Mouse (Mus musculus) lung, embryonic 16.5 days (tissue): Measurements from ENCODE around the gene Rab15. TPM values are rescaled to one million over a fixed set of nuclear protein-coding genes. Genes with fewer than 3 reads are reported as not detected.
A peak's percentile ranks its signal among the peaks of the same experiment; 100 is the strongest.

Source experiments
- ATAC-seq: fragments of 200-750 bp; cut with Nextera tagmentation; 2 replicates; pipeline ENCODE4 v1.8.0; 2017; ENCODE audit warnings: low read depth, mild to moderate bottlenecking, moderate library complexity
- H3K27ac ChIP-seq: fragments of 300-500 bp; sonication (generic); 2 replicates; pipeline ENCODE4 v1.5.1; 2014; ENCODE audit warnings: mild to moderate bottlenecking, control low read depth, low read length
- H3K27me3 ChIP-seq: fragments of 300-500 bp; sonication (generic); 2 replicates; pipeline ENCODE4 v1.6.1; 2014; ENCODE audit warnings: low read depth, low read length, mixed read lengths; ENCODE audit not compliant: control insufficient read depth, insufficient read depth
- H3K36me3 ChIP-seq: fragments of 300-500 bp; sonication (generic); 2 replicates; pipeline ENCODE4 v1.6.1; 2014; ENCODE audit warnings: low read length; ENCODE audit not compliant: control insufficient read depth, insufficient read depth
- H3K4me1 ChIP-seq: fragments of 300-500 bp; sonication (generic); replicated peaks from 2 replicates; pipeline ENCODE4 v1.6.1; 2014; ENCODE audit warnings: low read length, mixed read lengths; ENCODE audit not compliant: control insufficient read depth, insufficient read depth
- H3K4me2 ChIP-seq: fragments of 300-500 bp; sonication (generic); 2 replicates; pipeline ENCODE4 v1.6.1; 2014; ENCODE audit warnings: low read depth, low read length, control low read depth
- H3K4me3 ChIP-seq: fragments of 300-500 bp; sonication (generic); 2 replicates; pipeline ENCODE4 v1.5.1; 2014; ENCODE audit warnings: mild to moderate bottlenecking, low read length, control low read depth
- H3K9ac ChIP-seq: fragments of 300-500 bp; sonication (generic); 2 replicates; pipeline ENCODE4 v1.6.1; 2014; ENCODE audit warnings: low read length, control low read depth
- H3K9me3 ChIP-seq: fragments of 300-500 bp; sonication (generic); 2 replicates; pipeline ENCODE4 v1.6.1; 2016; ENCODE audit warnings: low read length; ENCODE audit not compliant: control insufficient read depth
- WGBS: fragments of 180-500 bp; shearing (Covaris S2); extraction: QIAGEN DNeasy Blood & Tissue Kit; methylation state at CpG from one replicate; pipeline ENCODE4 v1.1.7; 2014; 5-methylcytosine and 5-hydroxymethylcytosine counted together
- polyA plus RNA-seq: library from polyadenylated mRNA; unstranded; fragments of >200 nt; fragmentation: Nextera tagmentation; extraction: Ambion mirVana; gene quantifications from 2 replicates; pipeline ENCODE4 v1.2.1, GENCODE M21; 2015

The Rab15 gene
- polyA plus RNA-seq, 1 experiment from 2014 or later: 35.8 TPM

DNA sequence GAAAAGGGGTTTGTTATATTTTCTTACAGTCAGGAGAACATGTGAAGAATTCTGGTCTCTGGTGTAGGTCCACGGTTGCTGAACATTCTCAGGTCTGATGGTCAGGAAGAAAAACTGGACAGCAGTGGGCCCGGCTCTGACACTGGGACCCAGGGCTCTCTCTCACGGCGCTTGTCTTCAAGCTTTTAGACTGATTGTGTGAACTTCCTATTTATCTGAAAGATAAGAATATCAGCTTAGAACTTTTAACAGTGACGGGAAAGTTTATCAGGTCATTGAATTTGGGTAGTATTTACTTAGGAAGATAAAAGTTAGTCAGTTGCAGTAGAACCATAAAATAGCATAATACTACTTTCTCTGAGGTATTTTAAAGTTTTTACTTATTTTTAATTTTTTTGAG lies 45.8 kb downstream of the Rab15 start:
- H3K27ac ChIP-seq: no peak overlapping the region
- no peaks in the 10 kb centered on the region for H3K9me3 ChIP-seq
- H3K4me1 ChIP-seq: no peaks in the 10 kb centered on the region
- no peaks in the 10 kb centered on the region for H3K27me3 ChIP-seq
- ATAC-seq: no peak
- H3K36me3 ChIP-seq: peaks cover 4% of the 10 kb centered on the region; the same call in 1 of the 2 replicates
- WGBS: 56% methylated on average over 5 of the region's 5 CpGs
- H3K4me3 ChIP-seq: no peak overlapping the region
- no peak overlapping the region for H3K9ac ChIP-seq
- no peak overlapping the region for H3K4me2 ChIP-seq

GRCm38 (mm10) chr12:76775132-76775531 lies 47.6 kb downstream of the Rab15 start:
- H3K4me3 ChIP-seq: no peak overlapping the region
- no peaks in the 10 kb centered on the region for H3K27me3 ChIP-seq
- no peak overlapping the region for H3K4me2 ChIP-seq
- H3K9me3 ChIP-seq: no peaks in the 10 kb centered on the region
- 61% methylated on average over 4 of the region's 4 CpGs for WGBS
- no peak for ATAC-seq
- no peaks in the 10 kb centered on the region for H3K4me1 ChIP-seq
- H3K36me3 ChIP-seq: peaks cover 4% of the 10 kb centered on the region; the same call in 1 of the 2 replicates
- no peak overlapping the region for H3K9ac ChIP-seq
- H3K27ac ChIP-seq: no peak overlapping the region

DNA sequence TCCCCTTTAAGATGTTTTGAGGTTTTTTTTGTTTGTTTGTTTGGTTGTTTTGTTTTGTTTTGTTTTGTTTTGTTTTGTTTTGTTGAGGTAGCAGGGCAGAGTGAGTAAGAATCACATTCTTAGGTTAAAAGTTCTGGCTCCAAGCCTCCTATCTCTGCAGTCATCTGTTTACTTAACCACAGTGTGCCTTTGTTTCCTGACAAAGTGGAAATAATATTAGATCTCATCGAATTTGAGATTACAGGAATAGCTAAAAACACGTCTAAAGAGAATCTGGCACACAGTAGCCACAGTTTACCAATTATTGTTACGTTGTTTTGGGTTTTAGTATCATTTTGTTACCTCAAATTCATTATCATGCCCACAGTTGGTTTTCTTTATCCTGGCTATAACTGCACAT lies 48.1 kb downstream of the Rab15 start:
- Histone ChIP-seq H3K36me3 (peaks cover 4% of the 10 kb centered on the region; the same call in 1 of the 2 replicates), H3K4me3 (no peak overlapping the region), H3K27ac (no peak overlapping the region), H3K9me3 (no peaks in the 10 kb centered on the region), H3K4me1 (no peaks in the 10 kb centered on the region), H3K9ac (no peak overlapping the region), H3K27me3 (no peaks in the 10 kb centered on the region), H3K4me2 (no peak overlapping the region)
- ATAC-seq: no peak
- WGBS: 54% methylated on average over 3 of the region's 3 CpGs

DNA sequence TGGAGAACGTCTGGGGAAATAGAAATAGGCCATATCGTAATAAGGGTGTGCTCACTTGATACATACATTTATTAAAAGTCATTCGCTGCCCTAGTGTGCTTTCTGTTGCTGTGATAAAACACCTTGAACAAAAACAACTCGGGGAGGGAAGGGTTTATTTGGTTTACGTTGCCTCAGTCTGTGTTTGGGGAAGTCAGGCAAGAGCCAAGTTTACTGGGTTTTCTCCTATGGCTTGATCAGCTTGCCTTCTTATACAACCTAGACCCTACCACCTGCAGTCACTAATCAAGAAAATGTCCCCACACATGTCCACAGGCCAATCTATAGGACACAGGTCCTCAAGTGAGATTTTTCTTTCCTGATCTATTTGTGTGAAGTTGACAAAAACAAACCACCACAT lies 51.2 kb downstream of the Rab15 start:
- 82% methylated on average over 5 of the region's 5 CpGs for WGBS
- H3K4me2 ChIP-seq: no peak overlapping the region
- no peaks in the 10 kb centered on the region for H3K27me3 ChIP-seq
- no peak for ATAC-seq
- H3K9me3 ChIP-seq: no peaks in the 10 kb centered on the region
- no peaks in the 10 kb centered on the region; the same call in 1 of the 2 replicates for H3K4me1 ChIP-seq
- H3K9ac ChIP-seq: no peak overlapping the region
- H3K36me3 ChIP-seq: no peaks in the 10 kb centered on the region
- H3K4me3 ChIP-seq: no peak overlapping the region
- H3K27ac ChIP-seq: no peak overlapping the region

DNA sequence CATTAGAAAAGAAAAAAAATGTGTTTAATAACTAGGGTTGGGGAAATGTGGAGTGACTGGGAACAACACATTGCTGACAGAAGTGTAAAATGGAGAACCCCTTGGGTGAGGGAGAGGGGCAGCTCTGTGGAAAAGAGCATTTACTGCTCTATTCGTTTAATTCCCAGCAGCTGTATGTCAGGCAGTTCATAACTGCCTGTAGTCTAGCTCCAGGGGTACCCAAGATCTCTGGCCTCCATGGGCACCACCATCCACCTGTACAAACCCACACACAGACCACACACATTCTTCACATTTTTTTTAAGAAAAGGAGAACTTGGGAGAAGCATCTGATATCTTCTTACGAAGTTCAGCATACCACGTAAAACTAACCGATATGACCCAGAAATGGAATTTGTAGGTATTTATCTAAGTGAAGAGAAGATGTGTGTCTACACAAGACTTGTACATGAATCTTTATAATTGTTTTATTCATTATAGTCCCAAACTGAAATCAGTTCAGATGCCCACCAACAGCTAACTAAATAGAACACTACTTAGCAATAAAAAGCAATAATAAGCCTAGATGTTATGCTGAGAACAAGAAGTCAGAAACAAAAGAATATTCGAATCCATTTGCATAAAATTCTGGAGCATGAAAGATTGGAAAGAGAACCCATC lies 51.7 kb downstream of the Rab15 start:
- Histone ChIP-seq H3K4me1 (peaks cover 3% of the 10 kb centered on the region), H3K4me3 (no peak overlapping the region), H3K9ac (no peak overlapping the region), H3K27me3 (no peaks in the 10 kb centered on the region), H3K4me2 (no peak overlapping the region), H3K36me3 (no peaks in the 10 kb centered on the region), H3K9me3 (no peaks in the 10 kb centered on the region), H3K27ac (no peak overlapping the region)
- no peak for ATAC-seq
- WGBS: 82% methylated on average over 5 of the region's 5 CpGs

DNA sequence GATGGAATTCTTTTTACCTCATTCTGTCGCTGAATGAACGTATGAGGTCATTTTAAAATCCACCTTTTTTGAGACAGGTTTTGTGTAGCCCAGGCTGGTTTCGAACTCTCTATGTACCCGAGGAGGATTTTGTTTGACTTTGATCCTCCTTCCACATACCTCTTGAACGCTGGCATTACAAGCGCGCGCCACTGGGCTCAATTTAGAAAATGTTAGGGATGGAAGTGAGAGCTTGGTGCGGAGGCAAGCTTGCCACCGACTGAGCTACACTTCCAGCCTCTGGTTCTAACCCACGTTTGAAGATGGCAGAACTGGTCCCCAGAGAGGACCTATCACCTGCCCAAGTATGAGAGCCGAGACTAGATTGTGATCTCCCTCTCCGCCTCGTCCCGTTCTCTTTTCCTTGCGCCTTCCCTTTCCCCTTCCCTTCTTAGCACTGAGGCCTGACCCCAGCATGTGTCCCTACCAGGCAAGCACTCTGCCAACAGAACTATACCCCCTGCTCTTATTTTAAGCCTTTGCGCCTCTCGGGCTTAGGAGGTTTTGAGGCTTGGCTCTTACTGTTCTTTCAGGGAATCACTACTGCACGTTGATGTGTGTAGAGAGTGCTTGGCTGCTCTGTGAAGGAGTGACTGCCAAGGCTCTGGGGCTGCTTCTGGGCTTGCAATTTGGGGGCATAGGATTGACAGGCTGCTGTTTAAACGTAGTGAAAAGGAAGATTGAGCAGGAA lies 56.6 kb downstream of the Rab15 start:
- Histone ChIP-seq H3K4me2 (peak overlapping the region; percentile 57), H3K4me1 (peaks cover 5% of the 10 kb centered on the region), H3K9me3 (no peaks in the 10 kb centered on the region), H3K36me3 (no peaks in the 10 kb centered on the region), H3K4me3 (peak overlapping the region; percentile 81), H3K27me3 (no peaks in the 10 kb centered on the region), H3K9ac (peak overlapping the region; percentile 76), H3K27ac (peak overlapping the region; percentile 21)
- ATAC-seq: peak; percentile 55
- 26% methylated on average over 20 of the region's 20 CpGs for WGBS

DNA sequence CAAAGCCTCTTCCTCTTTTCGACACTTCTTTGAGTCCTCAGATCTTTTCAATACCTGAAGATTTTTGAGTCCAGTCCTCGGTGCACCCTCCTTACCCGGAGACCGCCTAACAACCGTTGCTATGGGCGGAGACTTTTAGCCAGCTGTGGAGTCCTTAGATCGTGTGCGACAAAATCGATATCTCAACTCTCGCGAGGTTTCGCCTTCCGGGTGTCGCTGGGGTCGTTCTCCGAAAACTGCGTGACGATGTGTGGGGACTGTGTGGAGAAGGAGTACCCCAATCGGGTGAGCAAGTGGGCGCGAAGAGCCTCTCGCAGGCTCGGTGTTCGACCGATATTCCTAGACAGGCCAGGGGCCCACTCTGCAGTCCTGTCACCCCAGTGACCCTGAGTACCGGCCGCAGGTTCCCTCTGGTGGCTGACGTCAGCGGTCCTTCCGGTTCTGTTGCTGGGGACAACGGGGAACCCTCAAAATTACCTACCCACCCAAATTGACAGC lies 57.3 kb downstream of the Rab15 start, which contains the start of the genes Churc1 and Fntb:
Gene Churc1 (plus strand): TSS at position 185 of the 498 bp plus-strand sequence.
Gene Fntb (plus strand): TSS at position 236 of the 498 bp plus-strand sequence.
- Histone ChIP-seq H3K27me3 (no peaks in the 10 kb centered on the region), H3K4me1 (peaks cover 5% of the 10 kb centered on the region), H3K9me3 (no peaks in the 10 kb centered on the region), H3K9ac (peak within 1 kb of the TSS; percentile 76), H3K4me3 (peak within 1 kb of the TSS; percentile 81), H3K36me3 (no peaks in the 10 kb centered on the region), H3K4me2 (peak within 1 kb of the TSS; percentile 57), H3K27ac (peak within 1 kb of the TSS; percentile 21)
- under 1% methylated on average over 31 of the region's 31 CpGs for WGBS
- ATAC-seq: peak; percentile 96

GRCm38 (mm10) chr12:76752652-76753318 lies 69.9 kb downstream of the Rab15 start:
- H3K27ac ChIP-seq: no peak overlapping the region
- no peaks in the 10 kb centered on the region for H3K4me1 ChIP-seq
- 40% methylated on average over 14 of the region's 14 CpGs for WGBS
- H3K9me3 ChIP-seq: 0 out of 2 replicates have a peak, but pooled peaks cover 4% of the 10 kb centered on the region
- no peaks in the 10 kb centered on the region for H3K36me3 ChIP-seq
- H3K27me3 ChIP-seq: no peaks in the 10 kb centered on the region
- no peak overlapping the region for H3K9ac ChIP-seq
- ATAC-seq: no peak
- H3K4me2 ChIP-seq: no peak overlapping the region
- H3K4me3 ChIP-seq: no peak overlapping the region
